Mouse (Mus musculus) c-Kit-negative CD71-positive TER-119-positive erythroid progenitor cells, embryonic 14.5 days (primary cell): ENCODE results near the gene Cep131.

ENCODE experiments used
- DNase-seq: peaks from one replicate; pipeline ENCODE4 v3.0.0-alpha.2; 2013; ENCODE audit warnings: low read depth, low spot score

The Cep131 gene

DNA sequence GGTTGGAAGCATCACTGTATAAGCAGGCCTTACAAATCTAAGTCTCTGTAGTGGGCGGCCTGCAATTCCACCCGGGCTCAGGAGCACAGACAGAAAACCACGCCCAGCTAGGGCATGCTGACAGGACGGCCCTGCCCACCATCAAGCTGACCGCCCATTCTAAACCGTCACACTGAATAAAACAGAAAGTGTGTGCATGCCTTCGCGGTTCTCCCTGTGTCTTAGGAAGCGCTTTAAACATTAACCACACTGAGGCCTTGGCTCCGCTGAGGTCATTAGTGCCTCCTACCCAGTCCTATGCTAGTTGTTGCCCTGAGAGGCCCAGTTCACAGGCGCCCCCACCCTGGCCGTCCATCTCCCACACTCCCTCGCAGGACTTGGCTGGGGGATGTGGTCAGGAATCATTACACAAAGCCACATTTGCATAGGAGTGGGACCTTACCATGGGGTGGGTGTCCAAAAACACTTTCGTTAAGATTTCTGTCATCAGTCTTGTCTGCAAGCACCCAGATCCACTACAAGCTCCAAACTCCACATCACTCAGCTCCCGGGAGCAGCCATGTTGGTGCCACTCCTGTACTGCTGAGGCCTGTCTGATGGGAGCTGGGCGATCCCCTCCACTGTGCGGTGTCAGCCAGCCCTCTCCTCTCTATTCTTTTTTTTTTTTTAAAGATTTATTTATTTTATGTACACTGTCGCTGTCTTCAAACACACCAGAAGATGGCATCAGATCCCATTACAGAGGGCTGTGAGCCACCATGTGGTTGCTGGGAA, 58.1 kb downstream of the Cep131 start:
- DNase-seq: no peak

GRCm38 (mm10) chr11:120026941-120027340, 59.7 kb downstream of the Cep131 start:
- no peak for DNase-seq

- no peak for DNase-seq
Measured at GRCm38 (mm10) chr11:120022841-120023240, 63.8 kb downstream of the Cep131 start.

DNA sequence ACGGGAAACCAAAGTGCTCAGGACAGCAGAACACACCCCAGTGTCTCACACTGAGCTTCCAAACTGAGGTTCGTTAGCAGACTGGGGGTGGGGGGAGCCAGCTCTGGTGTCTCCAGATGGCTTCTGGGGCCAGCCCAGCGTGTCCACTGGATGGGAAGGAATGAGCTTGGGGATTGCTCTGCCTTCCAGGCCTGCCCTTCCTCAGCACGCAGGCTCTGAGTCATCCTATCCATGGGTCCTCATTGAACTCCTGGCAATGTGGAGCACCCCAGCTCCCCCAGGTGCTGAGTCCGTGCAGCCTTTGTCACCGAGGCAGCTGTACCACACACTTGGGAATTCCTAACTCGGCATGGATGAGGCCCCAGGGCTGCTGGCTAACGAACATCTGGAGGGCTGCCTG, 64.4 kb downstream of the Cep131 start:
- no peak for DNase-seq

GRCm38 (mm10) chr11:120021367-120021766, 65.3 kb downstream of the Cep131 start:
- DNase-seq: no peak

GRCm38 (mm10) chr11:120019542-120020440, 66.8 kb downstream of the Cep131 start:
- no peak for DNase-seq

DNA sequence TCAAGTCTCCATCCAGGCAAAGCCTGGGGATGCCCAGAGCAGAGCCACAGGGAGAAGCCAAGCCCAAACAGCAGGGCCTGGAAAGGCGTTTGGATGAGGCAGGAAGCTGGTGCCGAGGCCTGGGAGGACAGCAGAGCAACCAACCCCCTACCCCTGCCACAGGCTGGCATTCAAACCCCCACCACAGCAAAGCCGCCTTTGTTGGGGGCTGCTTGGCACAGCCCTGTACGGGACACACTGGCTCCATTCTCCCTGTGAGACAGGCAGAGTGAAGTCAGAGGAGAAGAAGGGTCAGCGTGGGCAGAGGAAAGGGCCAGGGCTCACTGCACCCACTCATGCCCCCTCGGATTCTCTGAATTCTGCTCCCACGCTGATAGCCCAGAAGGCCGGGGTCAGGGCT, 69.6 kb downstream of the Cep131 start:
- no peak for DNase-seq

GRCm38 (mm10) chr11:120014758-120015157, 71.9 kb downstream of the Cep131 start:
- DNase-seq: no peak
